Mouse (Mus musculus) limb, embryonic 12.5 days (tissue): Measurements from ENCODE around the gene Slamf8. TPM values are rescaled to one million over a fixed set of nuclear protein-coding genes. Genes with fewer than 3 reads are reported as not detected.

Source experiments
- ATAC-seq: fragments of 200-750 bp; cut with Nextera tagmentation; 2 replicates; pipeline ENCODE4 v1.8.0; 2017; ENCODE audit warnings: low read depth, moderate TSS enrichment; ENCODE audit not compliant: insufficient number of reproducible peaks, insufficient read depth, low FRiP score, low TSS enrichment
- H3K27ac ChIP-seq: fragments of 300-500 bp; sonication (generic); 2 replicates; pipeline ENCODE4 v1.5.1; 2016; ENCODE audit warnings: mild to moderate bottlenecking, moderate library complexity
- H3K27me3 ChIP-seq: fragments of 300-500 bp; sonication (generic); 2 replicates; pipeline ENCODE4 v1.6.1; 2016; ENCODE audit warnings: mild to moderate bottlenecking, moderate library complexity
- H3K36me3 ChIP-seq: fragments of 300-500 bp; sonication (generic); 2 replicates; pipeline ENCODE4 v1.6.1; 2016; ENCODE audit warnings: mild to moderate bottlenecking, moderate library complexity
- H3K4me1 ChIP-seq: fragments of 300-500 bp; sonication (generic); replicated peaks from 2 replicates; pipeline ENCODE4 v1.6.1; 2016
- H3K4me2 ChIP-seq: fragments of 300-500 bp; sonication (generic); 2 replicates; pipeline ENCODE4 v1.6.1; 2016; ENCODE audit warnings: mild to moderate bottlenecking, moderate library complexity
- H3K4me3 ChIP-seq: fragments of 300-500 bp; sonication (generic); replicated peaks from 2 replicates; pipeline ENCODE4 v1.5.1; 2016; ENCODE audit warnings: mild to moderate bottlenecking
- H3K9ac ChIP-seq: fragments of 300-500 bp; sonication (generic); replicated peaks from 2 replicates; pipeline ENCODE4 v1.6.1; 2016; ENCODE audit warnings: mild to moderate bottlenecking, moderate library complexity
- H3K9me3 ChIP-seq: fragments of 300-500 bp; sonication (generic); 2 replicates; pipeline ENCODE4 v1.6.1; 2016; ENCODE audit warnings: mild to moderate bottlenecking, moderate library complexity
- WGBS: fragments of 180-500 bp; shearing (Covaris S2); methylation state at CpG from one replicate; pipeline ENCODE4 v1.1.7; 2016; 5-methylcytosine and 5-hydroxymethylcytosine counted together
- polyA plus RNA-seq: library from polyadenylated mRNA; unstranded; fragments of >200 nt; fragmentation: Nextera tagmentation; extraction: Ambion mirVana; gene quantifications from 2 replicates; pipeline ENCODE4 v1.2.1, GENCODE M21; 2016

Slamf8 gene
- polyA plus RNA-seq, result 0.17 TPM in 1 of 2 replicates, not detected in the other

- 89% methylated on average over 7 of the region's 7 CpGs for WGBS
- Histone ChIP-seq H3K27ac (no peak within 1 kb of the TSS), H3K4me2 (no peak within 1 kb of the TSS), H3K9me3 (no peaks in the 10 kb centered on the region), H3K27me3 (peaks cover 21% of the 10 kb centered on the region), H3K9ac (no peak within 1 kb of the TSS), H3K4me1 (peaks cover 7% of the 10 kb centered on the region), H3K36me3 (no peaks in the 10 kb centered on the region), H3K4me3 (no peak within 1 kb of the TSS)
- ATAC-seq, result no peak
Observed at GRCm38 (mm10) chr1:172590385-172590784, at the start of gene Slamf8. TSS of gene Slamf8 (minus strand) at chr1:172590568.

- WGBS, result 44% methylated on average over 2 of the region's 2 CpGs
- no peak overlapping the region for H3K27ac ChIP-seq
- H3K27me3 ChIP-seq, result no peaks in the 10 kb centered on the region
- H3K9ac ChIP-seq, result no peak overlapping the region
- no peaks in the 10 kb centered on the region for H3K36me3 ChIP-seq
- H3K4me1 ChIP-seq, result no peaks in the 10 kb centered on the region
- H3K9me3 ChIP-seq, result no peaks in the 10 kb centered on the region
- no peak overlapping the region for H3K4me2 ChIP-seq
- H3K4me3 ChIP-seq, result no peak overlapping the region
- ATAC-seq, result no peak
Observed at GRCm38 (mm10) chr1:172638781-172639180, 48.4 kb upstream of the Slamf8 start.

GRCm38 (mm10) chr1:172637801-172638200 lies 47.4 kb upstream of the Slamf8 start:
- no peaks in the 10 kb centered on the region for H3K9me3 ChIP-seq
- H3K36me3 ChIP-seq, result no peaks in the 10 kb centered on the region
- no peak overlapping the region for H3K9ac ChIP-seq
- no peaks in the 10 kb centered on the region for H3K4me1 ChIP-seq
- no peaks in the 10 kb centered on the region for H3K27me3 ChIP-seq
- no peak overlapping the region for H3K4me2 ChIP-seq
- 70% methylated on average over 4 of the region's 4 CpGs for WGBS
- H3K27ac ChIP-seq, result no peak overlapping the region
- no peak overlapping the region for H3K4me3 ChIP-seq
- ATAC-seq, result no peak

- no peaks in the 10 kb centered on the region for H3K9me3 ChIP-seq
- 88% methylated on average over 5 of the region's 5 CpGs for WGBS
- no peak overlapping the region for H3K4me3 ChIP-seq
- no peak overlapping the region for H3K4me2 ChIP-seq
- H3K9ac ChIP-seq, result no peak overlapping the region
- no peak for ATAC-seq
- no peaks in the 10 kb centered on the region for H3K4me1 ChIP-seq
- H3K27ac ChIP-seq, result no peak overlapping the region
- H3K36me3 ChIP-seq, result no peaks in the 10 kb centered on the region
- H3K27me3 ChIP-seq, result no peaks in the 10 kb centered on the region
Observed at GRCm38 (mm10) chr1:172636266-172636665, 45.9 kb upstream of the Slamf8 start.

- H3K4me2 ChIP-seq, result no peak overlapping the region
- 62% methylated on average over 4 of the region's 4 CpGs for WGBS
Observed at GRCm38 (mm10) chr1:172635258-172635657, 44.9 kb upstream of the Slamf8 start.

GRCm38 (mm10) chr1:172634136-172634535 lies 43.8 kb upstream of the Slamf8 start:
- H3K9me3 ChIP-seq, result no peaks in the 10 kb centered on the region
- WGBS, result 87% methylated on average over 2 of the region's 2 CpGs
- H3K4me3 ChIP-seq, result no peak overlapping the region
- no peak overlapping the region for H3K4me2 ChIP-seq
- no peak for ATAC-seq
- H3K36me3 ChIP-seq, result no peaks in the 10 kb centered on the region
- no peak overlapping the region for H3K27ac ChIP-seq
- no peak overlapping the region for H3K9ac ChIP-seq
- H3K27me3 ChIP-seq, result no peaks in the 10 kb centered on the region
- H3K4me1 ChIP-seq, result peaks cover 10% of the 10 kb centered on the region

More at GRCm38 (mm10) chr1:172635258-172635657, 44.9 kb upstream of the Slamf8 start:
- Histone ChIP-seq H3K9ac (no peak overlapping the region), H3K27me3 (no peaks in the 10 kb centered on the region), H3K4me1 (no peaks in the 10 kb centered on the region), H3K9me3 (no peaks in the 10 kb centered on the region), H3K4me3 (no peak overlapping the region), H3K27ac (no peak overlapping the region), H3K36me3 (no peaks in the 10 kb centered on the region)
- no peak for ATAC-seq

GRCm38 (mm10) chr1:172632451-172633326 lies 42.3 kb upstream of the Slamf8 start, which contains the start of gene Dusp23:
TSS of gene Dusp23 (minus strand) at chr1:172632962.
- H3K9ac ChIP-seq, result peak within 1 kb of the TSS; percentile 68
- H3K4me3 ChIP-seq, result peak within 1 kb of the TSS; percentile 75
- peak within 1 kb of the TSS; percentile 67 for H3K4me2 ChIP-seq
- H3K27me3 ChIP-seq, result no peaks in the 10 kb centered on the region
- no peaks in the 10 kb centered on the region for H3K36me3 ChIP-seq
- ATAC-seq, result peak; percentile 98
- H3K4me1 ChIP-seq, result peaks cover 11% of the 10 kb centered on the region
- peak within 1 kb of the TSS; percentile 74 for H3K27ac ChIP-seq
- under 1% methylated on average over 53 of the region's 53 CpGs for WGBS
- H3K9me3 ChIP-seq, result no peaks in the 10 kb centered on the region

GRCm38 (mm10) chr1:172631721-172632120 lies 41.4 kb upstream of the Slamf8 start:
- H3K9ac ChIP-seq, result no peak overlapping the region
- no peaks in the 10 kb centered on the region for H3K36me3 ChIP-seq
- H3K4me1 ChIP-seq, result peaks cover 11% of the 10 kb centered on the region
- H3K4me2 ChIP-seq, result no peak overlapping the region
- no peak overlapping the region for H3K4me3 ChIP-seq
- WGBS, result 88% methylated on average over 5 of the region's 5 CpGs
- no peaks in the 10 kb centered on the region for H3K9me3 ChIP-seq
- H3K27ac ChIP-seq, result no peak overlapping the region
- H3K27me3 ChIP-seq, result no peaks in the 10 kb centered on the region
- ATAC-seq, result no peak

- H3K9me3 ChIP-seq, result no peaks in the 10 kb centered on the region
- no peaks in the 10 kb centered on the region for H3K36me3 ChIP-seq
- H3K27me3 ChIP-seq, result no peaks in the 10 kb centered on the region
- peaks cover 11% of the 10 kb centered on the region for H3K4me1 ChIP-seq
- no peak overlapping the region for H3K9ac ChIP-seq
- H3K4me3 ChIP-seq, result no peak overlapping the region
- H3K4me2 ChIP-seq, result no peak overlapping the region
- ATAC-seq, result no peak
- 41% methylated on average over 7 of the region's 7 CpGs for WGBS
- no peak overlapping the region for H3K27ac ChIP-seq
Observed at GRCm38 (mm10) chr1:172629831-172630230, 39.5 kb upstream of the Slamf8 start.

- no peaks in the 10 kb centered on the region for H3K27me3 ChIP-seq
- ATAC-seq, result no peak
- no peaks in the 10 kb centered on the region for H3K36me3 ChIP-seq
- H3K9me3 ChIP-seq, result no peaks in the 10 kb centered on the region
- no peak overlapping the region for H3K27ac ChIP-seq
- peaks cover 15% of the 10 kb centered on the region for H3K4me1 ChIP-seq
- no peak overlapping the region for H3K4me2 ChIP-seq
- H3K4me3 ChIP-seq, result no peak overlapping the region
- no peak overlapping the region for H3K9ac ChIP-seq
- 95% methylated on average over 3 of the region's 3 CpGs for WGBS
Observed at GRCm38 (mm10) chr1:172626306-172626705, 35.9 kb upstream of the Slamf8 start.

- Histone ChIP-seq H3K27me3 (no peaks in the 10 kb centered on the region), H3K4me1 (peaks cover 4% of the 10 kb centered on the region; the same call in 1 of the 2 replicates), H3K4me2 (no peak overlapping the region), H3K9ac (no peak overlapping the region), H3K9me3 (no peaks in the 10 kb centered on the region), H3K36me3 (no peaks in the 10 kb centered on the region), H3K4me3 (no peak overlapping the region), H3K27ac (no peak overlapping the region)
- 25% methylated on average over 3 of the region's 3 CpGs for WGBS
- no peak for ATAC-seq
Observed at GRCm38 (mm10) chr1:172624081-172624480, 33.7 kb upstream of the Slamf8 start.
